Mouse (Mus musculus) cerebellum, adult 2 months (tissue): Measurements from ENCODE around the gene Mxra7.

Source experiments
- CTCF ChIP-seq: fragments of 200-500 bp; IDR thresholded peaks from 2 replicates; pipeline ENCODE4 v1.5.1; 2011; ENCODE audit warnings: low read depth, mild to moderate bottlenecking, control low read depth, low read length, moderate library complexity, borderline replicate concordance; ENCODE audit not compliant: insufficient read depth
- POLR2A ChIP-seq: fragments of 200-500 bp; IDR thresholded peaks from 2 replicates; pipeline ENCODE4 v1.6.1; 2011; ENCODE audit warnings: low read length, control low read depth, borderline replicate concordance; ENCODE audit not compliant: insufficient read depth

- TF ChIP-seq CTCF (no peak), POLR2A (no peak)
Observed at GRCm38 (mm10) chr11:116822215-116822614, 5.6 kb downstream of the Mxra7 start.
